Mouse (Mus musculus): Measurements from ENCODE around the gene Pigc.

The Pigc gene

GRCm38 (mm10) chr1:161968589-161969407 is at the start of gene Pigc:
TSS of gene Pigc (plus strand) at chr1:161969186.
- DNase-seq (ENCODE audit: low spot score in 2 of 2) = peak; percentile 91 to 95

- DNase-seq (ENCODE audit: low spot score in 2 of 2) = no peak
Measured at GRCm38 (mm10) chr1:161919594-161919993, 49.4 kb upstream of the Pigc start.

GRCm38 (mm10) chr1:161920475-161921454 is 48.2 kb upstream of the Pigc start:
- DNase-seq (ENCODE audit: low spot score in 2 of 2) = no peak

DNA sequence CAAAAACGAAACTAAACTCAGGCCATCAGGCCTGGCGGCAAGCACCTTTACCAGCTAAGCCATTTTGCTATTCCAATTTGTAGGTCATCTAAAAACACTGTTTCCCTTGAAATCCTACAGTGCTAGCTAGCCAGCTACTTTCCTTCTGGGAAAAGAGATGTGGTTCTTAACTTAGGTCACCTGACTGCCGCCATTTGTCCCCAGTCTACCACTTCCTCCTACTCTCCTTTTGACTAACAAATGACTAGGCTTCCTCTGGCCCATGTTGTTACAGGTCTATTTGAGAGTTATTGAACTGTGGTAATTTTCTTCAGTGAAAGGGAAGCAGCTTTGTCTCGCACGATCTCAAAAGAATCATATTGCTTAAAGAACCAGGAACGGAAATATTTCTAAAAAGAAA is 47.1 kb upstream of the Pigc start:
- no peak for DNase-seq (ENCODE audit: low spot score in 2 of 2)

- DNase-seq (ENCODE audit: low spot score in 2 of 2) = no peak
Measured at GRCm38 (mm10) chr1:161924321-161924720, 44.7 kb upstream of the Pigc start.

GRCm38 (mm10) chr1:161925281-161925805 is 43.6 kb upstream of the Pigc start:
- peak in 1 of 2 experiments; percentile 2 for DNase-seq (ENCODE audit: low spot score in 2 of 2)

- DNase-seq (ENCODE audit: low spot score in 2 of 2) = no peak
Measured at GRCm38 (mm10) chr1:161927976-161928375, 41.0 kb upstream of the Pigc start.

- no peak for DNase-seq (ENCODE audit: low spot score in 2 of 2)
Measured at GRCm38 (mm10) chr1:161931313-161931712, 37.7 kb upstream of the Pigc start.

- no peak for DNase-seq (ENCODE audit: low spot score in 2 of 2)
Measured at GRCm38 (mm10) chr1:161931817-161932216, 37.2 kb upstream of the Pigc start.

DNA sequence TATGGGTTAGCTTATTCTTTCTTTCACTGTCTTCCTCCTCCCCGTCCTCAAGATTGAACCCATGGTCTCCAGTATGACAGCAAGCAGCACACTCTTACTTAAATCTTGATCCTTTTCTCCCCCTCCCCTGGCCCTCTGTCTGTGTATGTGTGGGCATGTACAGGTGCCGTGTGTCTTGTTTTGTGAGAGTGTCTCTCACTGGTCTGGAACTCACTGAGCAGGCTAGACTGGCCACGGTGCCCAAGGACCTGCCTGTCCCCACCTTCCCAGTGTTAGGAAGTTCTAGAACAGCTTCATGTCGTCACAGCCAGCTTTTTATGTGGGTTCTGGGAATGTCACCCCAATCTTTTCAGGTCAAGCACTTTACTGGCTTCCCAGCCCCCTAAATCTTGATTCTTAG is 36.7 kb upstream of the Pigc start:
- DNase-seq (ENCODE audit: low spot score in 2 of 2) = no peak

- DNase-seq (ENCODE audit: low spot score in 2 of 2) = no peak
Measured at GRCm38 (mm10) chr1:161942082-161942481, 26.9 kb upstream of the Pigc start.

- DNase-seq (ENCODE audit: low spot score in 2 of 2) = no peak
Measured at GRCm38 (mm10) chr1:161951009-161951779, 17.8 kb upstream of the Pigc start.

DNA sequence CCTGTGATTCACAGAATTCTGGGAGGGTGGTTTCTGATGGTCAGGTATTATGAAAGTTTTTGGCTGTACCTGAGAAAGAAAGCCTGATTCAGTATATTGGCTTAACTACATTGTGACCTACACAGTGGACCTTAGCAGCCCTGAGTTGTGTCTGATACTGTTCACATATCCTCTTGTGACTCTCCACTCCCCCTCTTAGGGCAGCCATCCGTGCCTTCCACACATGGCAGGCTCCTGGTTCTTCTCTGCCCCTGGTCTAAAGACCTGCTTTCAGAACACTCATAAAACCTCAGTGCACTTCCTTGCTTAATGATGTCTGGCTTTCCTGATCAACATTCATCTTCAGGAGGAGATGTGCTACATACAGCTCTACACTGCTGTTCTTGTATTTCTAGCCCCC is 16.4 kb upstream of the Pigc start:
- no peak for DNase-seq (ENCODE audit: low spot score in 2 of 2)

DNA sequence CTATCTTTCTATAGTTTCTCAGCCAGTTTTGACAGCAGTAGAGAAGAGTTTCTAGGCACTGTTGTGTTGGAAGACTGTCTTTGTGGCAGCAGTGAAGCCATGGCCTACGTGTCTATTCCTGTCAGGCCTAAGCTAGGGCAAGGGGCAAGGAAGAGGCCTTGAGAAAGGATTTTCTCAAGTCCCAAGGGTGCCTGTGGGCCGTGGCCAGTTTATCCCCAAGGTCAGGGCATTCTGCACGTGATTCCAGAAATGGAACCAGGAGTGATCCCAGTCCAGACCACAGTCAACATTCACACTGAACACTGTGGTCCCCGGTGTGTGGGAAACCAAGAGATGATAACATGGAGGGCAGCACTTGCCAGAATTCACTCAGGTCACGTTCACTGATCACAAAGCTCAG is 13.1 kb upstream of the Pigc start:
- no peak for DNase-seq (ENCODE audit: low spot score in 2 of 2)

DNA sequence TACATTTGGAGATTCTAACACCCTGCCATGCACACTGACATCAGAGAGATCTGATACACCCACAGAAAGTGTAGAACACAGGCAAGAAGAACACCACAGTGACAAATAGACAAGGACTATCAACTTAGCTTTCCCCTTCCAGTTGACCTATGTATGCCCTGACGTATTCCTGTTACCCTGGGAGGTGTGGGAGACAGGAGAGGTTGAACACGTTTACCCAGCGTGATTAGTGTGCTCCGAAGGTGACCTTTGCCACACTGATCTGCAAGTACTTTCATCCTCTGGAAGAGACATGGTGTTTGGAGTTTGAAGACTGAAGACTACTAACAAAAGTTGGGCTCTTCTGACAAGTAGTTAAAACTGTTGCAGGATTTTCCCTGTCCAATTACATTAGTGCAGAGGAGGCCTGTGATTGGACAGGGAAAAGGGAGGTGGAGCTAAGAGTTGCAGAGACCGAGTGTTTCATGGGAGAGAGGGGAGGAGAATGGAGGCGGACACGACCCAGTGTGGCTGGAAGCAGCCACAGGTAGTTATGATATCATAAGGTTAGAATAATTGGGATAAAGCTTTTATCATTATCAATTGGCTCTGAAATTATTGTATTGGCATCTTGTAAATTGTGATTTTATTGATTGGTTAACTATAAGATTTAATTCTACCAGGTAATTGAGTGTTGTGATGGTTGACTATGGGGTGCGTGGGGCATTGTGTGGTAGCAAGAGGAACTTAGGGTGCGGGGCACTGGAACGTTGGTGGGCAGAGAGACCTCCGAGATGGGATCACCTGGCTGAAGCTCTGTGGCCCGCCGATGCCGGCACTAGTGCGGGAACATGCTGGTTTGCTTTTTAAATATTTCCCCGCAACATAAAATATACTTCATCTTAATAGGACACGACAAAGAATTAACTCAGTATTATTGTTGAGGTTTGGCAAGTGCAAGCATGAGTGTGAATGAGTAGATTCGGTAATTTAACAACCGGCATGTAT is 10.7 kb upstream of the Pigc start:
- no peak for DNase-seq (ENCODE audit: low spot score in 2 of 2)

- no peak for DNase-seq (ENCODE audit: low spot score in 2 of 2)
Measured at GRCm38 (mm10) chr1:161962465-161963377, 6.3 kb upstream of the Pigc start.

DNA sequence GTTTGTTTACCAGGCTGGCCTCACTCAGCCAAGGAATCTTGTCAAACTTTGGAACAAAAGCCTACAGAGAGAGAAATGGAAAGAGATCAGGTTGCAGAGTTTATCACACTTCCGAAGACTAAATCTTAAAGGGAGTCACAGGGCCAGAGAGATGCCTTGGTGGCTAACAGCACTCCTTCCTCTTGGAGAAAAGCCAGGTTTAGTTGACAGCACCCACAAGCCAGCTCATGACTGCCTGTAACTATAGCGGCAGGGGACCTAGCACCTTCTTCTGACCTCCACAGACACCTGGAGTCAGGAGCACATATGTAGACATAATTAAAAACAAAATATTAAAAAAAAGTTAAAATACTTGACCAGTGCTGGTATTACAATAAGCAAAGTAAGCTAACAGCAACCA is 1.1 kb upstream of the Pigc start:
- DNase-seq (ENCODE audit: low spot score in 2 of 2) = no peak

- DNase-seq (ENCODE audit: low spot score in 2 of 2) = no peak
Measured at GRCm38 (mm10) chr1:161970874-161971273, 1.9 kb downstream of the Pigc start.

DNA sequence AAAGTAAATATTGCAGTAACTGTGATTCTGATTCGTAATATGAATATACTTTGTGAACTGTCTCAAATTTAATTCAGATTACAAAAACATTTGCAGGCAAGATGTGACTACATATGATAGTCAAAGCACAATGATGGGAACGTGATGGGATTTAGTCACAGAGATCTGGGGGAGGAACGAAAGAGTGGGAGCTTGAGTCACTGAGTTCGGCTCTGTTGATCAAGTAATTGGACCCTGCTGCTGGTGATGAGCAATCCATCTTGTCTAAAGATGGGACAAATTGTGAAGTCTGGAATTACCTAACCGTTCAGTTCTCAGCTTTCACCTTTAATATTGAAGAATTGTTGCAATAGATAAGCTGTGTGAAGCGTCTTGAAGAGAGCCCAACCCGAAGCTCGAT is 3.2 kb downstream of the Pigc start:
- DNase-seq (ENCODE audit: low spot score in 2 of 2) = no peak
